Mouse (Mus musculus) lung, embryonic 16.5 days (tissue): Measurements from ENCODE around the gene Dlg4. TPM values are rescaled to one million over a fixed set of nuclear protein-coding genes. Genes with fewer than 3 reads are reported as not detected.
A peak's percentile ranks its signal among the peaks of the same experiment; 100 is the strongest.
"Not testable (repeated sequence)": the region's sequence is repeated elsewhere in the genome, so short reads cannot be mapped to it uniquely, and the experiment has no call there.

Experiments
- ATAC-seq: fragments of 200-750 bp; cut with Nextera tagmentation; 2 replicates; pipeline ENCODE4 v1.8.0; 2017; ENCODE audit warnings: low read depth, mild to moderate bottlenecking, moderate library complexity
- H3K27ac ChIP-seq: fragments of 300-500 bp; sonication (generic); 2 replicates; pipeline ENCODE4 v1.5.1; 2014; ENCODE audit warnings: mild to moderate bottlenecking, control low read depth, low read length
- H3K27me3 ChIP-seq: fragments of 300-500 bp; sonication (generic); 2 replicates; pipeline ENCODE4 v1.6.1; 2014; ENCODE audit warnings: low read depth, low read length, mixed read lengths; ENCODE audit not compliant: control insufficient read depth, insufficient read depth
- H3K36me3 ChIP-seq: fragments of 300-500 bp; sonication (generic); 2 replicates; pipeline ENCODE4 v1.6.1; 2014; ENCODE audit warnings: low read length; ENCODE audit not compliant: control insufficient read depth, insufficient read depth
- H3K4me1 ChIP-seq: fragments of 300-500 bp; sonication (generic); replicated peaks from 2 replicates; pipeline ENCODE4 v1.6.1; 2014; ENCODE audit warnings: low read length, mixed read lengths; ENCODE audit not compliant: control insufficient read depth, insufficient read depth
- H3K4me2 ChIP-seq: fragments of 300-500 bp; sonication (generic); 2 replicates; pipeline ENCODE4 v1.6.1; 2014; ENCODE audit warnings: low read depth, low read length, control low read depth
- H3K4me3 ChIP-seq: fragments of 300-500 bp; sonication (generic); 2 replicates; pipeline ENCODE4 v1.5.1; 2014; ENCODE audit warnings: mild to moderate bottlenecking, low read length, control low read depth
- H3K9ac ChIP-seq: fragments of 300-500 bp; sonication (generic); 2 replicates; pipeline ENCODE4 v1.6.1; 2014; ENCODE audit warnings: low read length, control low read depth
- H3K9me3 ChIP-seq: fragments of 300-500 bp; sonication (generic); 2 replicates; pipeline ENCODE4 v1.6.1; 2016; ENCODE audit warnings: low read length; ENCODE audit not compliant: control insufficient read depth
- WGBS: fragments of 180-500 bp; shearing (Covaris S2); extraction: QIAGEN DNeasy Blood & Tissue Kit; methylation state at CpG from one replicate; pipeline ENCODE4 v1.1.7; 2014; 5-methylcytosine and 5-hydroxymethylcytosine counted together
- polyA plus RNA-seq: library from polyadenylated mRNA; unstranded; fragments of >200 nt; fragmentation: Nextera tagmentation; extraction: Ambion mirVana; gene quantifications from 2 replicates; pipeline ENCODE4 v1.2.1, GENCODE M21; 2015

Gene Dlg4
- polyA plus RNA-seq, 1 experiment from 2014 or later: 7.9 TPM

GRCm38 (mm10) chr11:70070057-70070456 is 53.3 kb downstream of the Dlg4 start:
- no peak for ATAC-seq
- Histone ChIP-seq H3K4me2 (no peak overlapping the region), H3K9ac (no peak overlapping the region), H3K27ac (no peak overlapping the region), H3K4me1 (no peaks in the 10 kb centered on the region), H3K36me3 (no peaks in the 10 kb centered on the region), H3K9me3 (no peaks in the 10 kb centered on the region), H3K4me3 (no peak overlapping the region), H3K27me3 (no peaks in the 10 kb centered on the region)
- WGBS: 74% methylated on average over 6 of the region's 6 CpGs

- H3K27ac ChIP-seq, H3K9me3 ChIP-seq, ATAC-seq, H3K4me3 ChIP-seq, H3K27me3 ChIP-seq, H3K9ac ChIP-seq, H3K4me1 ChIP-seq, H3K36me3 ChIP-seq, H3K4me2 ChIP-seq: not testable (repeated sequence)
- 74% methylated on average over 3 of the region's 3 CpGs for WGBS
Measured at GRCm38 (mm10) chr11:70070603-70071002, 53.9 kb downstream of the Dlg4 start.

DNA sequence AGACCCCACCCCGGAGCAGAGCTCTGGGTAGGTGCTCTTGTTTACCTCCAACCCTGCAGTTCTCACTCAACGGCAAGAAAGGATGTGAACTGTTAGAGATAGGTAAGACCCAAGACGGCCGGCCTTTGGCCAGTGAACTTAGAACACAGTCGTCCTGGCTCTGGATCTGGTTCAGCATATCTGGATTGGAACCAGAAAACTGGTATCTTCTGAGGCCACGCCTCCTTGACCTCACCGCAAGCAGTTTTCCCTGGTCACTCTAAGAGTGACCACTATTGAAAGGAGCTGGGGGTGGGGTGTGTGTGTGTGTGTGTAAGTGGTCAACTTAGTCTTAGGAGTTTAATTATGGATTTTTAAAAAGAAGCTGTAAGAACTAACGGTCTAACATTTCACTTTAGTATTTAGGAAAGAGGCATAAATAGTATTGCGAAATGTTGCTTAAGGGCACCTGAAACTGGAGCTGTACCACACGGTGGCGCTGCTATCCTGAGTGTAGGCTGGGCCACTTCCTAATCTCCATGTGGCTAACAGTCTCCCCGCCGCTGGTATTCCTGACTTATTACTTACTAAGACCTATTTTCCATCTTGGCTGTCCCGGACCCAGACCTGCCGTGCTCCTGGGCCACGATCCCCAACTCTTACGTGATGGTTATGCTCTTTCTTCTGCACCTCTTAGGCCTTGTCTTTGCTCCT is 57.8 kb downstream of the Dlg4 start:
- Histone ChIP-seq H3K36me3 (no peaks in the 10 kb centered on the region), H3K27me3 (no peaks in the 10 kb centered on the region), H3K4me1 (no peaks in the 10 kb centered on the region), H3K4me3 (no peak overlapping the region), H3K4me2 (no peak overlapping the region), H3K27ac (no peak overlapping the region), H3K9ac (peak overlapping the region; percentile 25; the same call in 1 of the 2 replicates), H3K9me3 (no peaks in the 10 kb centered on the region)
- 28% methylated on average over 17 of the region's 17 CpGs for WGBS
- peak; percentile 47 for ATAC-seq

GRCm38 (mm10) chr11:70075581-70075980 is 58.8 kb downstream of the Dlg4 start:
- Histone ChIP-seq H3K27ac (no peak overlapping the region), H3K9ac (no peak overlapping the region), H3K4me3 (no peak overlapping the region), H3K4me1 (no peaks in the 10 kb centered on the region), H3K27me3 (no peaks in the 10 kb centered on the region), H3K4me2 (no peak overlapping the region), H3K9me3 (no peaks in the 10 kb centered on the region), H3K36me3 (no peaks in the 10 kb centered on the region)
- ATAC-seq: no peak
- 61% methylated on average over 6 of the region's 6 CpGs for WGBS

GRCm38 (mm10) chr11:70077441-70077840 is 60.7 kb downstream of the Dlg4 start:
- H3K9me3 ChIP-seq: no peaks in the 10 kb centered on the region
- no peak overlapping the region for H3K4me2 ChIP-seq
- ATAC-seq: no peak
- no peaks in the 10 kb centered on the region for H3K27me3 ChIP-seq
- no peaks in the 10 kb centered on the region for H3K36me3 ChIP-seq
- H3K4me1 ChIP-seq: no peaks in the 10 kb centered on the region
- H3K9ac ChIP-seq: no peak overlapping the region
- H3K27ac ChIP-seq: no peak overlapping the region
- 36% methylated on average over 2 of the region's 3 CpGs for WGBS
- H3K4me3 ChIP-seq: no peak overlapping the region

DNA sequence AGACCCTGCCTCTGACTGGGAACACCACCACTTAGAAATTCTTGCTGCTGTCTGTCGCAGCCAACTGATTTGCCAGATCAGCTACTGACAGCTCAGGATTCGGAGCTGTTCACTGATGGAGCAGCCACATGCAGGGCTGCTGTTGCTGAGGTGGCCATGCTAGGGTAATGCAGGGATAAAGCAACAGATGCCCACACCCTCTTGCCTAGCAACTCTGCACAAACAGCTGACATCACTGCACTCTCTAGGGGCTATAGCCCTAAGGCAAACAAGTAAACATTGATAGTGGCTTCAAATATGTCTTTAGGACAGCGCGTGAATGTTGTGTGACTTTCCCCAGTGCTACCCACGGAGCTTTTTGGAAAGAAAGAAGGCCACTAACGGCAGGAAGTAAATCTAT is 62.4 kb downstream of the Dlg4 start:
- Histone ChIP-seq H3K27me3 (no peaks in the 10 kb centered on the region), H3K4me3 (no peak overlapping the region), H3K4me2 (no peak overlapping the region), H3K9ac (no peak overlapping the region), H3K27ac (no peak overlapping the region), H3K4me1 (no peaks in the 10 kb centered on the region), H3K36me3 (no peaks in the 10 kb centered on the region), H3K9me3 (no peaks in the 10 kb centered on the region)
- 39% methylated on average over 6 of the region's 6 CpGs for WGBS
- ATAC-seq: no peak

DNA sequence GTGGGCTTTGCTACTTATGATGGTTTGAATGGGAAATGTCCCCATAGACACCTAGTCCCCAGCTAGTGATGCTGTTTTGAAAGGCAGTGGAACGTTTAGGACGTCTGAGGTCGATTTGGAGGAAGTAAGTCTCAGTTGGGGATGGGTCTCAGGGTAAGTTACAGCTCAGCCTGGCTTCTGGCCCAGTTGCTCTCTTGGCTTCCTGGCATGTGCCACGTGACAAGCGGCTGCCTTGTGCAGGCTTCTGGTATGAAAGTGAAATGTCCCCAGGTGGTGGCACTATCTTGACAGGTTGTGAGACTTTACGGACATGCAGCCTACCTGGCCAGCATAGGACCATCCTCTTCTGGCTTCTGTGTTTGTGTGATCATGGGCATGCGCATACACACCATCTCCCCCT is 63.2 kb downstream of the Dlg4 start:
- no peak for ATAC-seq
- H3K9me3 ChIP-seq: no peaks in the 10 kb centered on the region
- 53% methylated on average over 7 of the region's 7 CpGs for WGBS

GRCm38 (mm10) chr11:70080803-70081590 is 64.3 kb downstream of the Dlg4 start:
- H3K9ac ChIP-seq: no peak overlapping the region
- no peak overlapping the region for H3K4me2 ChIP-seq
- no peak overlapping the region for H3K4me3 ChIP-seq
- 71% methylated on average over 15 of the region's 15 CpGs for WGBS
- ATAC-seq: no peak
- H3K27ac ChIP-seq: no peak overlapping the region
- H3K27me3 ChIP-seq: no peaks in the 10 kb centered on the region
- H3K36me3 ChIP-seq: no peaks in the 10 kb centered on the region
- H3K9me3 ChIP-seq: no peaks in the 10 kb centered on the region
- no peaks in the 10 kb centered on the region for H3K4me1 ChIP-seq

More for the DNA sequence above, 63.2 kb downstream of the Dlg4 start:
- Histone ChIP-seq H3K4me3 (no peak overlapping the region), H3K27me3 (no peaks in the 10 kb centered on the region), H3K27ac (no peak overlapping the region), H3K4me1 (no peaks in the 10 kb centered on the region), H3K36me3 (no peaks in the 10 kb centered on the region), H3K4me2 (no peak overlapping the region), H3K9ac (no peak overlapping the region)

DNA sequence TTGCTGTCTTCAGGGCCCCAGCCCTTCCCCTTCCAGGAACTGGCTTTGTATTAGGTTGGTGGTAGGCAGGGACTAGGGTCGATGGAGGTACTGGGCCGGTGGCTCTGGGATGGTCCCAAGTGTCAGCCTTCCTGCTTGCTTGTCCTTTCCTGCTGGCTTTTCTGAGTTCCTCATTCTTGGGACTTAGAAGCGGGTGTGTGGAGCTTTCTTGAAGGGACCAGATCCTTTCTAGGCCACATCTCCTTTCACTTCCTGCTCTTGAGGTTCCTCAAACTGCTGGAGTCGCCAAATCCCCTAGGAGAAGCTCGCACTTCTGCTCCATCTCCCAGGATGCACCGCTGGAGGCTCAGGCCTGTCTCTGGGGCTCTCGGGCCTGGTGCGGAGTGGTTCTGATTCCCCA is 67.8 kb downstream of the Dlg4 start:
- no peak overlapping the region for H3K27ac ChIP-seq
- no peaks in the 10 kb centered on the region for H3K36me3 ChIP-seq
- no peaks in the 10 kb centered on the region for H3K4me1 ChIP-seq
- no peaks in the 10 kb centered on the region for H3K27me3 ChIP-seq
- no peak overlapping the region for H3K4me2 ChIP-seq
- H3K4me3 ChIP-seq: no peak overlapping the region
- ATAC-seq: no peak
- H3K9me3 ChIP-seq: no peaks in the 10 kb centered on the region
- 75% methylated on average over 8 of the region's 8 CpGs for WGBS
- no peak overlapping the region for H3K9ac ChIP-seq
